Mouse (Mus musculus): ENCODE results near the gene Slc22a23. TPM values are rescaled to one million over a fixed set of nuclear protein-coding genes. Genes with fewer than 3 reads are reported as not detected.

Gene Slc22a23
- total RNA-seq, 2 experiments from 2014 or later: 8.6 to 11.9 TPM

- peak; percentile 37 to 50 for DNase-seq
Measured at GRCm38 (mm10) chr13:34344376-34345127, 430 bp downstream of the Slc22a23 start.

GRCm38 (mm10) chr13:34343719-34344375 lies 1.1 kb downstream of the Slc22a23 start:
- no peak for DNase-seq
- intact Hi-C loops (cut with DNase I): loop anchor here (2.0 to 10.0 kb wide), 2 partner anchors 155 to 299 kb away; no protein-coding TSS in a partner anchor

More at GRCm38 (mm10) chr13:34344376-34345127, 430 bp downstream of the Slc22a23 start:
- intact Hi-C loops (cut with DNase I): loop anchor here (2.0 to 10.0 kb wide), 3 partner anchors 156 to 300 kb away; no protein-coding TSS in a partner anchor

- intact Hi-C loops (cut with DNase I): loop anchor here (10.0 kb wide), 1 partner anchor 298 kb away; no protein-coding TSS in a partner anchor
- no peak for DNase-seq
Measured at GRCm38 (mm10) chr13:34342286-34342890, 2.6 kb downstream of the Slc22a23 start.

- DNase-seq: no peak
- intact Hi-C loops (cut with DNase I): no loop called here
Measured at GRCm38 (mm10) chr13:34336895-34337294, 8.1 kb downstream of the Slc22a23 start.

GRCm38 (mm10) chr13:34334847-34335246 lies 10.1 kb downstream of the Slc22a23 start:
- intact Hi-C loops (cut with DNase I): no loop called here
- DNase-seq: no peak

GRCm38 (mm10) chr13:34332762-34333161 lies 12.2 kb downstream of the Slc22a23 start:
- intact Hi-C loops (cut with DNase I): no loop called here
- peak in 1 of 2 experiments; percentile 15 for DNase-seq

- intact Hi-C loops (cut with DNase I): no loop called here
- DNase-seq: no peak
Measured at GRCm38 (mm10) chr13:34331399-34332186, 13.4 kb downstream of the Slc22a23 start.

GRCm38 (mm10) chr13:34329589-34329988 lies 15.4 kb downstream of the Slc22a23 start:
- no peak for DNase-seq

GRCm38 (mm10) chr13:34326992-34327391 lies 18.0 kb downstream of the Slc22a23 start:
- intact Hi-C loops (cut with DNase I): no loop called here
- no peak for DNase-seq

More at GRCm38 (mm10) chr13:34329589-34329988, 15.4 kb downstream of the Slc22a23 start:
- intact Hi-C loops (cut with DNase I): no loop called here

GRCm38 (mm10) chr13:34323361-34323760 lies 21.6 kb downstream of the Slc22a23 start:
- intact Hi-C loops (cut with DNase I): no loop called here
- no peak for DNase-seq

GRCm38 (mm10) chr13:34320482-34320881 lies 24.5 kb downstream of the Slc22a23 start:
- intact Hi-C loops (cut with DNase I): no loop called here
- DNase-seq: no peak

GRCm38 (mm10) chr13:34317051-34317450 lies 27.9 kb downstream of the Slc22a23 start:
- DNase-seq: no peak
- intact Hi-C loops (cut with DNase I): no loop called here

GRCm38 (mm10) chr13:34316511-34316910 lies 28.5 kb downstream of the Slc22a23 start:
- no peak for DNase-seq
- intact Hi-C loops (cut with DNase I): no loop called here

GRCm38 (mm10) chr13:34313033-34313491 lies 31.9 kb downstream of the Slc22a23 start:
- intact Hi-C loops (cut with DNase I): no loop called here
- DNase-seq: no peak

GRCm38 (mm10) chr13:34312346-34313002 lies 32.5 kb downstream of the Slc22a23 start:
- intact Hi-C loops (cut with DNase I): no loop called here

GRCm38 (mm10) chr13:34311593-34311992 lies 33.4 kb downstream of the Slc22a23 start:
- DNase-seq: no peak
- intact Hi-C loops (cut with DNase I): no loop called here

More at GRCm38 (mm10) chr13:34312346-34313002, 32.5 kb downstream of the Slc22a23 start:
- no peak for DNase-seq

GRCm38 (mm10) chr13:34308604-34308927 lies 36.4 kb downstream of the Slc22a23 start:
- no peak for DNase-seq
- intact Hi-C loops (cut with DNase I): no loop called here

GRCm38 (mm10) chr13:34307696-34308603 lies 37.0 kb downstream of the Slc22a23 start:
- no peak for DNase-seq
- intact Hi-C loops (cut with DNase I): no loop called here
